Mouse (Mus musculus) lung, adult 18-20 months (tissue): ENCODE measurements around the gene Lgals12.

Source experiments
- DNase-seq, 2 experiments: peaks; one replicate each; pipeline ENCODE4 v3.0.0; 2022; ENCODE audit warnings: mixed read lengths in 2 of 2

Lgals12 gene

DNA sequence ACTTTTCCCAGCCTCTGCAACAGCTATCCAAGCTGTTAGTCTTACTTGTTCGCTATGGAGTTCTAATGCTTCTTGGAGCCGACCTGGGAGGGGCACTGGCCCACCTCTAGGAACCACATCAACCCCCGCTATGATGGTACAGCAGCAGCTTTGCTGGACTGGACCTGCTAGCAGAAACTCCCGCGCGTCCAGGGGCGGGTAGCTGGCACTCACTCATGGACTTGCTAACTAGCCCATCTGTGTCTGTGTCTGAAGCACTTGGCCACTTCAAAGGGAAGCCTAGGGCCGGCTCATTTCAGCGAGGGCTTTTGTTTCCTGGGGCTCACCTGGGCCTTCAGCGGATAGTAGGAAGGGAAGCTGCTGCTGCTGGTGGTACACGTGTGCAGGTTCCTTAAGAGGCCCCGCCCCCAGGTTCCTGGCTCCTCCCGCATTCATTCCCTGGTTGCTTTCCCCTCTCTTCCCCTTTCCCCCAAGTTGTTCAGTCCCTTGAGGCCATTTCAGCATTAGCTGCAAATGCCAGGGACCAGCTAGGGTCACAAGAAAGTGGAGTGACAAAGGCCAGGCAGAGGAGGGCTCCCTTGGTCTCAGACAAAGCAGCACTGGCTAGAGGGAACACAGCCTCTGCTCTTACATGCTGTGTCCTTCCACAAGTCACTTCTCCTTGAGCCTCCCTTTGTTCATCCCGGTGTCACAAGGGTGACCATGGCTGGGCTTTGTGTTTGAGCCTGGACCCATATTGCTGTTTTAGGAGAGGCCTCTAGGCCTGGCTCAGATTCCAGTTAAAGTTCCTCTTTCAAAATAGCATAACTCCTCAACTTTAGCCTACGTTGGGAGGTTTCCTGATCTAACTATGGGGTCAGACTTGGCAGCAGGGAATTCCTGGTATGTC, at the start of gene Lgals12:
Gene Lgals12, minus strand, starts transcription at position 393 of the 889 bp plus-strand sequence.
- DNase-seq: peak; percentile 53 to 62

DNA sequence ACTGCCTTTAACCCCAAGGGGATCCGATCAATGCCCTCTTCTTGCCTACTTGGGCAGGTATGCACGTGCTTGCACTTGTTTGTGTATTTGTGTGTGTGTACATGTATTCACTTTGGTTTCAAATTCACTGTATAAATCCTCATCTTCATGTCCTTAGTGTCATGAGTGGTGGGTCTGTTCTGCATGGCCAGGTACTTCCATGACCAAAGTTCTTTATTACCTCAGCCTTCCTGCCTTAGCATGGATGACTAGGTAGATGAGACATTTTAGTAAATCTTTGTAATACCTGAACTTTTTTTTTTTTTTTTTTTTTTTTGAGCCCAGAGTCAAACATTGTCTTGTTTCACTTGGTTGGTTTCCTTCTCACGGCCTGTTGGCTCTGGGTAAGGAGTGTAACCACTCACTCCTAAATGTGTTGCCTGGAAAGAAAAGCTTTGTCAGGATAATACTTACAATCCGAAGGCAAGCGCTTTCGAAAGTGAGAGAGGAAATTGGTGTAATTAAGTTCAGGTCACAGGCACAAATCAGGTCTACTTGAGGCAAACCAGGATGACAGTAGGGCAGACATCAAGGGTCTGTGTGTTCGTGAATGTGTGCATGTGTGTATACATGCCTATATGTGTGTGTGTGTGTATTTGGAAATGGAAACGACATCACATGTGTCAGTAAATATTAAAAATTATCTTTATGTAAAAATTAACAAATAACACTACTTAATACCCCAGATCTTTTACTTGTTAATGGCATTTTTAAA, 42.1 kb upstream of the Lgals12 start:
- DNase-seq: no peak

DNA sequence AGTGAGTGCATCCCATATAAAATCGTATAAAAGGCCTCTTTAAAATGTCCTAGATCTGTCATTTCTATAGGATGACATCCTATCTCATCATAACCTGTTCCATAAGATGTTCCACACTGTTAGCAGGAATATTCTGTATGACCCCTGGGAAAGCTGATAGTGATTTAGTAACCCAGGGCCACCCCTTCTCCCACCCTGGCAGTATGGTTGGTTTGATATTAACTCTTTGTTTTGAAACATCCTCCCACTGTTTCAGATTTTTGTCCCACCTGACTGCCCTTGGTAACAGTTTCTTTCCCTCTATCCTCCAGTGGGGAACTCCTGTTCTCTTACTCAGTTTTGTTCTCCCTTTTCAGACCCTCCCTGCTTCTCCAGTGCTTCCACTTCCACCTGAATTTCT, 26.8 kb upstream of the Lgals12 start:
- no peak for DNase-seq

DNA sequence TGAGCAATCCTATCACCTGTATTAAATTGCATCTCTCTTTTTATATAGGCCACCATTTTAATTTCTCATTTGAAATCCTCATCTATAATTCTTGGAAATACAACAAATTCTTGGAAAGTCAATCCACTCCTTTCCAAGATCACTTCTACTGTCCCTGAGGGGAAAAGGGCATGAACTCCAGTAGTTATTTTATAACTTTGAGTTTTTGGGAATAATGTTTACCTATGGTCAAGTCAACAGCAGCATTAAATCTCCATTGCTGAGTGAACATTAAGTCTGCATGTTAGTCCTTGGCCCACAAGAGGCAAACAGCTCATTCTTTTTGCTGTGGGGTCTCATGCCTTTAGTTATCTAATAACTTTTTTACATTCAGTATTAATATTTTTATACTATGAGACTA, 26.0 kb upstream of the Lgals12 start:
- DNase-seq: no peak

DNA sequence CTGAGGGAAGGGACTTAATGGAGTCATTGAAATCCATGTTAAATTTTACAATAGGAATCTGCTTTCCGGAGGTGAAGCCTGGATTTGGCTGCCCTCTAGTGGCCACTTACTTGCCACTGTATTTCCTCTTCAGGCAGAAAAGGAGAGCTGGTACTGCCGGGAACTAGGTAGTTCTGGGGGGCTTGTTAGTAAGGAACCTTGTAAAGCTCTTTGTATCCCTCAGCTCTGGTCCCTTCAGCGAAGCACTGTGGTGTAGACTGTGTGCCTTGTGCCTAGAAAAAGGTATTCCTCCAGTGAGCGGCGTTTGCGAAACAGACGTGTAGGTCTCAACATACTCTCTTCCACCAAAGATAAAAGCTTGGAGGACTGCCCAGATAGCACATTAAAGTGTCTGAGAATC, 10.7 kb upstream of the Lgals12 start:
- peak; percentile 44 to 64 for DNase-seq

DNA sequence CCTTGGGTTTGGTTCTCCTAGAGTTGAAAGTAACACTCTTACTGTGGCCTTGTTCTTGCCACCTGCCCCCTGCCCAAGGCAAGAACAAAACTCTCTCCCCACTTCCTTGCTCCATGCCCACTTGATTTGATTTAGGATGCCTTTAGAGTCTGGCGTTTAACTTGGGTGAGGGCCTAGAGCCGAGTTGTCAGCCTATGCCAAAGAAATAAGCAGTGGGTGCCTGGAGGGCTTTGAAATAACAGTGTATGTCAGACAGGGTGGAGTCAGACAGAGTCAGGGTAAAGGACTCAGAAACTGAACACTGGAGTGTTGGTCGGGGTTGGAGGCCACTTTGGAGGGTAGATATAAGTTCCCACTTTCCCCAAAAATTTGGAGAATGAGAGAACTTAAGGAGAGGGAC, 10.1 kb upstream of the Lgals12 start:
- no peak for DNase-seq

DNA sequence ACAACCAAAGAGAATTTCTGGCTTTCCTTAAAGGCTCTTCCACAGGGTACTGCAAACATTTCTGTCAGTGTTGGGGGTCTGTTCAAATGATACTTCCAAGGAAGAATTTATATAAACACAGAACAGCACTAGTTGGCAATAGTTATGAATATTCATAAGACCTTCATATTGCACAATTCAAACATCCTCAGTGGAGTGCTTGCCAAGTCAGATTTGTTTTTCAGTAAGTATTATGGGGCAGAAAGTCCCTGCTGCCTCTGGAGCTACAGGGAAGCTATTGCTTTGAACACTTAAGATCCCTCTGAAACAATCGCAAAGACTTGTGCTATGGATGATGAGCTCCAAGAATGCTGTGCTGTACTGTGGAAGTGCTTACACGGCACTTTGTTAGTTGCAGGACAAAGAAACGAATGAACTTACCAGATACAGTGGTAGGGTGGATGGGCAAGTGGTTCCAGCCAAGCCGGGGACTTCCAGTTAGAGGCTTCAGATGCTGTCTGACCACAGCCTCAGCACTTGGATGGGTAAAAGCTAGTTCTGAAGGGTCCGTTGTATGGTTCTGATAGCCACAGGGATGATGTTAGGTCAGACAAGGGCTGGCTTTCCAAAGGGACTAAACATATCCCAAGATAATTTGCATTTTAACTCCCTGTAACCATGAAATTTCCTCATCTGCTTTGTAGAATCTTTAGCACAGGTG, 9.4 kb upstream of the Lgals12 start:
- DNase-seq: no peak

DNA sequence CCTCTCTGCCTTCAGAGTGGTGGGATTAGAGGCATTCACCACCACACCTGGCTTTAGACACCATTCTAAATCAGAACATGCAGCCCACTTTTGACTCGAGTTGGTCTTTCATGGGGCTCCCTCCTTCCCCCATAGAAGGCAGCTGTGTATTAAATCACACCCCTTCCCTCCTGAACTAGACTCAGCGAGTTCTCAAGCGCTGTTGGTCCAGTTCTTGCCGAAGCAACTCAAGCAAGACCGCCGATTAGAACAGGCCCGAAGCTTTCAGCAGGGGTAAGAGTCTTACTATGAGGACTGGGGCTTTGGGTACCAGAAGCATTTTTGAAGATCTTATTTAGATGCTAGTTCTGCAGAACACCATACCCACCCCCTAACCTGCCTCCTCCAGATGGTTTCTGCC, 6.2 kb upstream of the Lgals12 start:
- no peak for DNase-seq

DNA sequence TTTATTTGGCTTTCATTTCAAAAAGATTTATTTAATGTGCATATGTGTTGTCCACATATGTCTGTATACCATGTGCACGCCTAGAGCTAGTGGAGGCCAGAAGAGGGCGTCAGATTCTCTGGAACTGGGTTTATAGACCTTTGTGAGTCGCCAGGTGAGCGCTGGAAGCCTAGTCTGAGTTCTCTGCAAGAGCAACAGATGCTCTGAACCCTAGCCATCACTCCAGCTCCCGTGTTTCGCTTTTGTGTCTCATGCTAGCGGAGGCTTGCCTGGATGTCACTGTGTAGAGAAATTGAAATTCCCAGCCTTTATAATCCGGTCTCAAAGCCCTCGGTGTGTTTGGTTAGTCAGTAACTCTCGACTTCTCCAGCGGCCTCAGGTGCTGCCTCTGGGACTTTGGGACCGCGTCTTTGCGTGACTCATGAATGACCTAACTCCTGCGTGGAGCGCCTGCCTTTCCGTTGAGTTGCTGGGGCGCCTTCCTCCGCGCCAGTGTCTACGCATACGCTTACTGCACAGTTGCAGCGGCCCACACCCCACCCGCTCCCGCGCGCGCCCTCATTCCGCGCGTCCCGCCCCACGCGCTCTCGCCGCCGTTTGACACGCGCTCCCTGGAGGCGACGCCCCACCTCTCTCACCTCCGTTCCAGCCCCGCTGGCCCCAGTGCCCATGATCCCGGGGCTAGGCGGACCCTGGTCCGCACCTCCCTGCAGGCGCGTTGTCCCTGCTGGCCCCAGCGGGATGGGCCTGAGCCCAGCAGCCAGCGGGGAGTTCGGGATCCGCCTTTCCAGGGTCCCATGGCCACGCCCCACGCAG, 5.2 kb upstream of the Lgals12 start, which contains the start of gene Hrasls5:
Gene Hrasls5, plus strand, starts transcription at position 600 of the 816 bp plus-strand sequence.
- peak in 1 of 2 experiments; percentile 40 for DNase-seq

DNA sequence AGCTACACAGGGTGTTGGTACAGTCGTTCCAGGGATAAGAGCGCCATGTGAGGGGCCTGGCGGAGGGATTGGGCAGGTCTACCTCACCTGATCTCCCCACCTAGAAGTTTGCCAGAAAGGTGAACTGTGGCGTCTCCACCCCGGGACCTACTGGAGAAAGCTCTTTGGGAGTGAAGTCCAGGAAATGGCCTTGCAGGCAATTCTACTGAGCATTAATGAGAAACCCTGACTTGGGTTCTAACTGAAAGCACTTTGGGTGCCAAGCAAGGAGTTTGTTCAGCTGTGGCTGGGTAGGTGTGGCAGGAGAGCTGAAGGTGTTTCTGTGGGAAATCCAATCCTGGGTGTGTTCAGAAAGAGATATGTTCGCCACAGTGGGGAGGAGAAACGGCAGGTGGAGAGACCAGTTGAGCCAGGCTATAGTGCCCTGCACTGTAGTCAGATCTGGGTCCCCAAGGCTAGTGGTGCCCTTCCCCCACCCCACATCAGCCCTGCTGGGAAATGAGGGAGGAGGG, 753 bp upstream of the Lgals12 start:
- DNase-seq: peak; percentile 52 to 76

DNA sequence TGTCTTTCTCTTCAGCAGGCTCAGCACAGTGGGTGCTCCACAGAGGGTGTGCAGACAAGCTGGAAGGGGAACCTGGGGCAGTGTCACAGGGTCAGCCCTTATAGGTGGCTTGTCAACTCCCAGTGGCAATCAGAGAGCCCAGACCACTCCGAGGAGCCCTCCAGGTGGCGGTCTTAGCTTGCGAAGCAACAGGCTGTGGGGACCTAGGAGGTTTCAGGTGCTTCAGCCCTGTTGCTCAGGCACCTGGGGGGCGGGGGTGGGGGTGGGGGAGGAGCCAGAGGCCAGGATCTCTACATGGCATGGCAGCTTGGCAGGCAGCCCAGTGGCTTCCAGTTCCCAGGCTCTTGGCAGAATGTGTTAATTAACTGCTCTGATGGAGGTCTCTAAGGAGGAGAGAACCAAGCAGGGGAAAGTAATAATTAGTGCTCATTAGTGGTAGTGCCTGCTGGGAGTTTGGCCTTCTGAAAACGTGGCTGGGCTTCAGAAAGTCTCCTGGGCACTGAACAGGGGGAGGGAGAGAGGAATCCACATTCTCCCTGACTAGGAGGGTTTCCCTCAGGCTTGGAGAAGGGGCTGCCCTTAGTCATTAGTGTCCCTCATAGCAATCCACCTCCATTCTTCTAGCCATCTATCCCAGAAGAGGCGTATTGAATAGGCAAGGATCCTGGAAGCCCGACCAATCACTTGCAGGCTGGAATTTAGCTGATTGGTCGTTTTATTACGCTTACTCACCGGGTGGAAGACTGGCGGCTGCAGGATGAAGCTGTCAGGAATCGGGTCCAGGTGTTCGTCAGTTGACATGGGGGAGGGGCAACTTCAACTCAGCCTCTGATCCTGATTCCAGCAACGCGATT, 836 bp downstream of the Lgals12 start:
- peak; percentile 44 to 64 for DNase-seq

DNA sequence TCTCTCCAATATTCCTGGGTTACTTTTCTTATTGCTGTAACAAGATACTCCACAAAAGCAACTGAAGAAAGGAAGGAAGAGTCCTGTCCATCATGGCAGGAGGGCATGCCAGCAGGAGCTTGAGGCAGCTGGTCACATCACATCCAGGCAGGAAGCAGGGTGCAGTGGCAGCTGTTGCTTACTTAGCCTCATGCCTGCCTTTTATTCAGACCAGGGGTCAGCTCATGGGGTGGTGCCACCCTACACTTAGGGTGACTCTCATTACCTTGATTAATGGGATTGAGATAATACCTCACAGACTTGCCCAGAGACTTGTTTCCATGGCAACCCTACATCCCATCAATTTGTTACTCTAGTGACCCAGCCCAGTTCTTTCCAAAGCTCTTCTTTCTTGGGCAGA, 2.0 kb downstream of the Lgals12 start:
- DNase-seq: no peak

DNA sequence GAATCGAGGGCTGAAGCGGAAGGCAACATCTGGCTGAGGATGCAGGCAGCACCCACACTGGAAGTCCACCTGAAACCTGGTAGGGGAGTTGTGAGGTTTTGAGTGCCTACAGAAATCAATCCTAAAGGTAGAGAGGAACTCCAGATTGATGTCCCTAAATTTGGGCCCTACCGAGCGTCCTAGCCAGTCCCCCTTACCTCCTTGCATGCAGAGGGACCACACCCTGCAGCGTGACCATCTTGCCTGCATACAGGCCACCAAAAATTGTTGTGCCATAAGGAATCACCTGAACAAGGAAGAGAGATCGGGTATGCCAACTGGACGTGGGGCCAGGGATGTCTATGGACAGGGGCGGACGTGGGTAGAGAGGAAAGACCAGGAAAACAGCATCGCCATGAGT, 2.9 kb downstream of the Lgals12 start:
- no peak for DNase-seq

DNA sequence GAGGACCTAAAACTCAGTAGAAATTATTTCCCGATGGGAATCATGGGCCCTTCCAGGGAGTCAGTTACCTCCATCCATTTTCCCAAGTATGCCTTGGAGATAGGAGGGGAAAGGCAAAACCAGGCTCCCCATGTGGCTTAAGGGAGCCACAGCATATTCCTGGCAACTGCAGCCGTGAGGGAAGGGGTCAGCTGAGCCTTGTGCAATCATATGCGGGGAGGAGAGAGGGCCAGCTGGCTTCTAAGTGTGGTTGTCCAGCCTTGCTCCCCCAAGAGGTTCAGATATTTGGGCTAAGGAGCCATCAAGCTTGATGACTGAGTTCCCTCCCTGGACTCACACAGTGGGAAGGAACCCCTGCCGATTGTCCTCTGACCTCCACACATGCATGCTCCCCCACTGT, 5.4 kb downstream of the Lgals12 start:
- no peak for DNase-seq

DNA sequence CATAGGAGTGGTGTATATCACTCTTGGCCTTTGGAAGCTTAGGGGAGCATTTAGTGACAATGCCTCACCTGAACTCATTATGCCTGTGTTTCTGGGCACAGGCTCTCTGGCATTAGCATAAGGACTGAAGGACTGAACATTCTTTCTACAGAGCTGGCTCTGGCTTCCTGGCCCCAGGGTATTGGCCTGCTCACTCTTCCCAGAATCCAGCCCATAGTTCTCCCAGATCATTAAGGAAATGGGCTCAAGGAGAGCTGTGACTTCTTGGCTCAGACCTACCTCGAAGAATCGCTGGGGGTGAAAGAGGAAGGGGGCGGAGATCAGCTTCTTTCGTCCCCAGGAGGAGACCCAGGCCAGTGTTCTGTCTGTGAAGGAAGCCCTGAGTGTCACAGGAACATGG, 8.5 kb downstream of the Lgals12 start:
- no peak for DNase-seq

DNA sequence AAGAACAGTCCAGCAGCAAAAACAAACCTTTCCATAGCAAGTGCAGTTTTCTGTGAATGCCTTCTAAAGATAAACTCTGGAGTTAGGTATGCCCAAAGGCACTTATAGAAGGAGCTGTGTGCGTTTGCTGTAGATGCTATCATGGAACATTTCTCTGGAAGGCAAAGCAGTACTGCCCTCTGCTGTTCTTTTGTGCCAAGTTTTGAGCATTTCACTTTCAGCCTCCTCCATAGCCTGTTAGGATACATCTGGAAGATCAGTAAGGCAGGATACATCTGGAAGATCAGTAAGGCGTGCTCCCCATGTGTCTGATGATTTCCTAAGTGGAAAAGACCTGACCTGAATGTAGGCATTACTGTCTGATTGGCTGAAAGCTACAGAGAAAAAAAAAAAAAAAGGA, 11.5 kb downstream of the Lgals12 start:
- peak in 1 of 2 experiments; percentile 46 for DNase-seq

DNA sequence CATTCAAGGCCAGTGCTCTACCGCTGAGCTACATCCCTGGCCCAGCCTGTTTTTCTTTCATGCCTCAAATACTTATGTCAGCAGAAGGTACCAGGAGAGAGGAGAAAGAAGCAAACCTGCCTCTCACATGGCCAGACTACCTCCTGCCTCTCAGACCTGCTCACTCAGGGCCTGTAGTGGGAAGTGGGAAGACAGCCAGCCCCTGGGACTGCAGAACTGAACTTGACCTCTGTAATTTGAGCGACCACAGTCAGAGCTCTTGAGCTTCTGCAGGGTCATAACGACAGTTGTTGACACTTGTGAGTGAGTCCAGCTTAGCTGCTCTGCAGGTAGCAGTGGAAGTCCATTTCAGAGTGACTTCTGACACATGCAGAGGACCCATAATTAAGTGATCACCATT, 15.0 kb downstream of the Lgals12 start:
- DNase-seq: peak; percentile 56 to 77

DNA sequence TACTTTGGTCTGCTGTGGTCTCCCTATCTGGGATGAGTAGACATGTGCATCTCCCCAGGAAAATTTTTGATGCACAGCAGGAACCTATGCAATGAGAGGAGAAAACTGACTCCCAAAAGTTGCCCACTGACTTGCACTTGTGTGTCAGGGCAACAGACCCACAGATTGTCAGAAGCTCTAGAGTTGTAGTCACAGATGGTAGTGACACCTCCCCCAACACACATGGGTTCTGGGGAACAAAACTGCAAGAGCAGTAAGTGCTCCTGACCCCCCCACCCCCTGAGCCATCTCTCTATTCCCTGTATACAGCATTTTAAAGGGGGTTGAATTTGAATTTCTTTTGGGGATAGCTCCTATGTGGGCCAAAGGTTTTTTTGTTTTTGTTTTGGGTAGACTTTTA, 16.2 kb downstream of the Lgals12 start:
- no peak for DNase-seq

DNA sequence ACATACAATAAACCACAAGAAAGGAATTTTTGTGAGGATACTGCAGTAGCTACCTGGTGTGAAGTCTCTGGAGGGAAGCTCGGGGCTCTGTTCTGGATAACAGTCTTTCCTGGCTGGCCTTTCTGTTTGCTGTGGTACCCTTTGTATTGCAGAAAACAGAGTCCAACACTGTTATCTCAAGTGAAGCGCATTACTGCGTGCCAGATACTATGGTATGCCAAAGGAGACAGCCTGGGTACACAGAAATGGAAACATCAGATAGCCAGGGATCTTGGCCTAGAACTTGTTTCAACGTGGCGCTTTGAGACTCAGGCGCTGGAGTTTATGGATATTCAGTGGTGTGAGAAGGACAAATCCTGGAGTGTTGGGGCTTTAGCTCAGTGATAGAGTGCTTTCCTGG, 21.2 kb downstream of the Lgals12 start:
- no peak for DNase-seq

DNA sequence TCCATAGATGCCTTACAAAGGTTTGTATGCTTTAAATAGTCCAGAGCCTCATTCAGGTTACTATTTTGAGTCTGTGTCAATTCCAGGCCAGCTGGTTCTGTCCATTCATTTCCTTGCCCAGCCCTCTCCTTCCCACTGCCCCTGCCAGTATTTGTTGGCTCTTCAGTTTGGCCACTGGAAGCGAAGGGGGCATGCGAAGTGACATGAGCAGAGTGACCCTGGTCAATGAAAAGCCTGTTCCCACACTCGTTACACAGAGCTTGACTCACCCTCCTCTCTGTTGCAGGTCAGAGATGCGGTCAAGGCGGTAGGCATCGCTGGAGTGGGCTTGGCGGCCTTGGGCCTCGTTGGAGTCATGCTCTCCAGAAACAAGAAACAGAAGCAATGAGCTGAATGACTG, 21.7 kb downstream of the Lgals12 start:
- DNase-seq: no peak

DNA sequence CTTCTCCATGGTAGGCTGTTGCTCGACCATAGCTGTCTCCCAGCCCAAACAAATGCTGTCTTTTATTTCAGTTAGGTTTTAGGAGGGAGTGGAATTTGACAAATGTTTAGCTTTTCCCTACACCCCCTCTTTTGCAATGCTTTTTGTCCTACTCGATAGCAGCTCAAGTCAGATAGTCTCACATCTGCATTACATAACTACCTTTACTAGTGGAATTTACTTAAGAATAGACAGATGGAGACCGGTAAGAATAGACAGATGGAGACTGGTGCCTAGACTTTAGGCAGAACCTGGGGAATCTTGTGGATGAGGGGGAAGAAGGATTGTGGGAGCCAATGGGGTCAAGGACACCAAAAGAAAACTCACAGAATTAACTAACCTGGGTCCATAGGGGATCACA, 23.4 kb downstream of the Lgals12 start:
- no peak for DNase-seq
